Mouse (Mus musculus) urinary bladder, postnatal 36 days (tissue): ENCODE results near the gene Ubr3.

Source experiments
- DNase-seq, 2 experiments: peaks; one replicate each; pipeline ENCODE4 v3.0.0; 2022; ENCODE audit warnings: low spot score in 2 of 2, mixed read lengths in 1 of 2

Ubr3 gene

DNA sequence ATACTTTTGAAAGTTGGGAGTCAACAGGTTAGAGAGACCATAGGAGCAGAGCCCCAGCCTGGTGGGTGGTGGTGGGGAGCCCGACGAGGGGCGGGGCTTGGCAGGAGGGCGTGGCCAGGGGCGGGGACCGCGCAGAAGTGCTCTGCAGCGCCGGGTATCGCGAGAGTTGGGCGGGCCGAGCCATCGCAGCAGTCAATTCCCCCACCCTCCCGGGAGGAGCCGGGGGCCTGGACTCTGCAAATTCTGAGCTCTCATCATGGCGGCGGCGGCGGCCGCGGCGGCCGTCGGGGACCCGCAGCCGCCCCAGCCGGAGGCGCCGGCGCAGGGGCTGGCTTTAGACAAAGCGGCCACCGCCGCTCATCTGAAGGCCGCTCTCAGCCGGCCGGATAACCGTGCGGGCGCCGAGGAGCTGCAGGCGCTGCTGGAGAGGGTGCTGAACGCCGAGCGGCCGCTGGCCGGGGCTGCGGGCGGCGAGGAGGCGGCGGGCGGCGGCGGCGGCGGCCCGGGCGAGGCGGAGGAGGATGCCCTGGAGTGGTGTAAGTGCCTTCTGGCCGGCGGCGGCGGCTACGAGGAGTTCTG, at the start of gene Ubr3:
TSS of gene Ubr3 (plus strand) at position 208 of the 579 bp plus-strand sequence.
- DNase-seq: peak; percentile 95 to 98

DNA sequence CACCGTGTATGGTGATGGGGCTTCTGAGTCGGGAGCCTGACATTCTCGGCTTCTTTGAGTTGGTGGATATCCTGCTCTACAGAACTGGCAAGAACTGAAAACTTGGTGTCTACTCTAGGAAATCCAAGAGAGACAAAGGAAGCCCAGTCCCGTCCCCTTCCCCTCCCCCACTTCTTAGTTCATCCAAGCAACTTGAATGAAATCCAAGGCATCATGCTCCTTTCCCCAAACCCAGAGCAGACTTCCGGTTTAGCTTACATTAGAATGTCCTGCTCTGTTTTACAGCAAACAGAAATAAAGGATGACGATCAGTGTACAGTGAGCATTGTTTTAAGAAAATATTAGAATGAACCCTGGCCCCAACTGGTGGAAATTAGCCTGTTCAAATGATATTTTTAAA, 47.8 kb upstream of the Ubr3 start:
- DNase-seq: no peak

DNA sequence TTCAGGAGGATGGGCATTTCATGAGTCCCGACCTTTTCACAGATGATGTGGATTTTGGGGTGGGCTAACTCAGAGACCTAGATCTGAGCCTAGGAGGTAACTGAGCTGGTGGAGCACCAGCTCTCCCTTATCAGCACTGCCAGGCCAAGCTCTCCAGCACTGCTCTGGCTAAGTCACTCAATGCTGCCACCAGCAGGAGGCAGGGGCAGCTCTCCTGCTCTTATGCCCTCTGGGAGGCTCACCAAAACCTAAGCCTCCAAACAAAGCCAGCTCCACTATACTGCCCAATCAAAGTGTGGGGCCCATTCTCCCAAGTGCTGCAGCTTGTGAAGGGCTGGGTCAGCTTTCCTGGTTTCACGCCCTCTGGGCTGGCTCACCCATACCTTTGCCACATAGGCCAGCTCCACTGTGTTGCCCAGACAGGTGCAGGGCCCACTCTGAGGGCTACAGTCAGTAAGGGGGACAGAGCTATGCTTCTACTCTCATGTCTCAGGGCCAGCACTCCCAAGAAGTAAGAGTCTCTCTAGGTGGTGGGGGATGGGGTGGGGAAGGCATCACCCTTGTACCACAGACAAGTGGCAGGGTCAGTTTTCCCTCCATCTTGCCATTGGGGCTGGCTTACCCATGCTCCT, 45.5 kb upstream of the Ubr3 start:
- no peak for DNase-seq

DNA sequence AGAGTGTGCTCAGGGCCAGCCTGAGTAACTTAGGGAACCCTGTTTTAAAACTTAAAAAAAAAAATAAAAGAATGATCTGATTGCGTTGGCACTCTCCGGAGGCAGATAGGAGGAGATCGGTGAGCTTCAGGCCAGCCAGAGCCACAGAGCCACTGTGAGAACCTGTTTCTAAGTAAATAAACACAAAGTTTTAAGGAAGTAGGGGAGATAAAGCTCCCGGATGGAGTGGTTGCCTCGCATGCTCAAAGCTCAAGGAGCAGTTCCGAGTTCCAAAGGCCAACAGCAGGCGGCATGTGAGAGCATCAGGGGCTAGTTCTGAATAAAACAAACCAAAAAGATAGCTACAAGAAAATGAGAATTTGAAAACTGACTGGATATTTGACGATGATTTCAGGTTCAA, 40.7 kb upstream of the Ubr3 start:
- peak; percentile 17 to 43 for DNase-seq

DNA sequence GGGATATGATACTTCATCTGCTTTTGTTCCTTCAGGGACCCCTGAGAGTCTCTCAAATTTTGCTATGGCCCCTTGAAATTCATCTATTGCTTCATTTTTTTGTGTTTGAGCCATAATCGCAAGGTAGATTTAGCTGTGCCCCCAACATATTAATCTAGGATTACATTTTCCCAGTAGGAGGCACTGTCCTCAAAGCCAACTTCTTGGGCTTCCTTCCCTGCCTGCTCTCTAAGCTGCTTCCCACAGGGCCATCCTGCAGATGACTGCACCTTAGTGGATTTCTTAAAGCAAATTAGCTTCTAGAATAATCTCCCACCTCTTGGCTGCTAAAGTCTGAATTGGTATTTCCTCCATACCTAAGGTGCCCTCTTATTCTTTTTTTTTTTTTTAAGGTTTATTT, 39.2 kb upstream of the Ubr3 start:
- no peak for DNase-seq

DNA sequence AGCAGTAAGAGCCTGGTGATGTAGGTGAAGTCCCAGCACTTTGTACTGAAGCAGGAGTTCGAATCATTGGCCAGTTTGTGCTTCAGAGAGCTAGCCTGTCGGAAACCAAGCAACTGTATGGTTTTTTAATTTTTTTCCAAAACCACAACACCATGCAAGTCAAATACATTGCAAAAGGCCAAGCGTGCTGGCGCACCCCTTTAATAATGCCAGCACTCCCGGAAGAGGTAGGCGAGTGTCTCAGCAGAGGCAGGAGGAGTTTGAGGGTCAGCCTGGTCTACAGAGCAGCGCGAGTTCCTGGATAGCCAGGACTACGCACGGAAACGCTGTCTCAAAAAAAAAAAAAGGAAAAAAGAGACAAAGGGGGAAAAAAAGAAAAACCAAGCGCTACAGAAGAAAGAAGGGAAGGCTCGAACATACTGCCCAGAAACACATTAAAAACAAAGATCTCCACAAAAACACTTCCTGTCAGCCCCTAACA, 36.0 kb upstream of the Ubr3 start:
- peak; percentile 12 to 15 for DNase-seq

DNA sequence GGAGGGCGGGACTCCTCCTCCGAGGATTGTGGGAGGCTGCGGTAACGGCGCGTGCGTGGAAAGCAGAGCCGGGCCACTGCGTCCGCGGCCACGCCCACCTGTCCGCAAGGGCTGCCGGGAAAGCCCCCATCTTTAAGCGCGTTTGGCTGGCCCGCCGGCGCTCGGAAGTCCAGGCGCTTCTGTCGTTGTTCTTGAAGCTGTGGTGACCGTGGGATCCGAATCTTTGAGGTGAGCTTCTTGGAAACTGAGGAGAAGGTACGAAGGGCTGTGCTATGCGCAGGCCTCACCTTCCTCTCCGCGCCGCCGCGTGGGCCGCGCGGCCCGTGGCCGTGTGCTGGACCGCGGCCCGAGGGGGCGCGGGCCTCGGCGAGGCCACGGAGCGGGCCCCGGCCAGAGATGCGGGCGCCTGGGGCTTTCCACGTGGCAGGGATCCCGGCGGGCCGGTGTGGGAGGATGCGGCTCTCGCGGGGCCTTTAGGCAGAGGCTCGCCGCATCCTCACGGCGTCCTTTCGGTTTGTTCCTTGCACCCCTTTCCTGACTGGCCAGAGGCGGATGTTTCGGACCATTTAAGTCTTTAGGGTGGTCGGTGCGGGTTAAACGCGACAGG, 35.5 kb upstream of the Ubr3 start, which contains the start of gene Ssb:
TSS of gene Ssb (plus strand) at position 78 of the 607 bp plus-strand sequence.
- DNase-seq: peak; percentile 84 to 93

DNA sequence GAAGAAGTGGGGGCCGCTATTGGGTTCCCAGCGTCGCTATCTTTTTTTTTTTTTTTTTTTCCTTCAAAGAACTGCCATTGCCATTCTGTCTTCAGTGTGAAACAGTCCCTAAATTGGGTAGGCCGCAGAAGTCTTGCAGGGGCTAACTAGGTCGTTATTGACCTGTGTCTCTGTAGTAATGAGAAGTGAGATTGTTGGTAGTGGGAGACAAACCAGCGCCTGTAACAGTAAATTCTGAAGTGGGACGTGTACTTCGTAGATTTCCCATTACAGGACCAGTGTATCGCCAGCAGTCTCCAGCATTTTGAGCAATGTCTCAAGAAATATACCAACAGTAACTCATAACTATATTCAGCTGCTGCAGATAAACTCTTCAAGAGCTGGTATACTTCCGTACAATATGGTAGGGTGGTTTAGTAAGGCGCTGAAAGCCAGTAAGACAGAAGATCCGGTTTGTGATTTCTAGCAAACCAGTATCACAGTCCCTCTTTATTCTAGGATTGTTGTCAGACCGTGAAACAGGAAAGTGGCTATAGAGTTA, 34.9 kb upstream of the Ubr3 start:
- DNase-seq: no peak

DNA sequence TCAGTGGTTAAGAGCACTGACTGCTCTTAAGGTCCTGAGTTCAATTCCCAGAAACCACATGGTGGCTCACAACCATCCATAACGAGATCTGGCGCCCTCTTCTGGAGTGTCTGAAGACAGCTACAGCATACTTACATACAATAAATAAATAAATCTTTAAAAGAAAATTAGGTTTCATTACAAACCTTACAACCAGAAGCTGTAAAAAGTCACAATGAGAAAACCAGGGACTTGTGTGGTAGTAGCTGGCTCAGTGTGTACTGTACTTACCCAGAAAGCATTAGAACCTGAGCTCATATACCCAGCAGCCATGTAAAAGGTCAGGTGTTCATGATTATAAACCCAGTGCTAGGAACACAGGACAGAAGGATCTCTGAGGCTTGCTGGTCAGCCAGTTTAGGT, 13.1 kb upstream of the Ubr3 start:
- no peak for DNase-seq

DNA sequence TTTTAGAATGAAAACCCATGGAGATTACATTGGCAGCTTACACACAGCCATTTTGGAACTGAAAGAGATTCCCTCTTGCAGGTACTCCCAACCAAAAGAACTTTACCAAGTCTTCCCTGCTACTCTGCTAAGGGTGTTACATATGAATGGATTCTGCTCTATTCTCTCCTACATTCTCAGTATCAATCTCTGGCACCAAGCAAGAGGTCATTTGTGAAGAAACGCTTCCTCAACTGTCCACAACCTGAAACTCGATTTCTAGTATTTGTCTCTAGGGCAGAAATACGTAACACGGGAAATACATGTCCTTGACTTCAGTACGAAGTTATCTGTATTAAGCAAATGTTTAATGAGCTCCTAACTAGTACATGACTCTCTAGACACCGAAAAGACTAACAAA, 12.5 kb upstream of the Ubr3 start:
- DNase-seq: no peak

DNA sequence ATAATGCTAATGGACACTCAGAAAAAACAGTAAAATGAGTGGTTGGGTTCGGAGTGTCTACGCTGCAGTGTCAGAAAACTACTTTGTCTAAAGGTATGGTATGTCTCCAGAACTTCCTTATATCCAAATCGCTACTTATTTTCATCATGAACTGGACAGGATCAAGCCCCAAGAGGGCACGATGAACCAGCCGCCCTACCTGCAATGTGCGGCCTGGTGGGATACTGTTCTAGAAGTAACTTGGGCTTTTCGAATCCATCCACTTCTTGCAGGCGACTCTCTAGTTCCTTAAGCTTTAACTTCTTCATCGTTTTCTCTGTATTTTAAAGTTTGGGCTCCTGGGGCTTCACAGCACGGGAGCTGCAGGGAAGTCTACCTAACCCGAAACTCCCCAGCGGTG, 12.0 kb upstream of the Ubr3 start:
- peak in 1 of 2 experiments; percentile 3 for DNase-seq

DNA sequence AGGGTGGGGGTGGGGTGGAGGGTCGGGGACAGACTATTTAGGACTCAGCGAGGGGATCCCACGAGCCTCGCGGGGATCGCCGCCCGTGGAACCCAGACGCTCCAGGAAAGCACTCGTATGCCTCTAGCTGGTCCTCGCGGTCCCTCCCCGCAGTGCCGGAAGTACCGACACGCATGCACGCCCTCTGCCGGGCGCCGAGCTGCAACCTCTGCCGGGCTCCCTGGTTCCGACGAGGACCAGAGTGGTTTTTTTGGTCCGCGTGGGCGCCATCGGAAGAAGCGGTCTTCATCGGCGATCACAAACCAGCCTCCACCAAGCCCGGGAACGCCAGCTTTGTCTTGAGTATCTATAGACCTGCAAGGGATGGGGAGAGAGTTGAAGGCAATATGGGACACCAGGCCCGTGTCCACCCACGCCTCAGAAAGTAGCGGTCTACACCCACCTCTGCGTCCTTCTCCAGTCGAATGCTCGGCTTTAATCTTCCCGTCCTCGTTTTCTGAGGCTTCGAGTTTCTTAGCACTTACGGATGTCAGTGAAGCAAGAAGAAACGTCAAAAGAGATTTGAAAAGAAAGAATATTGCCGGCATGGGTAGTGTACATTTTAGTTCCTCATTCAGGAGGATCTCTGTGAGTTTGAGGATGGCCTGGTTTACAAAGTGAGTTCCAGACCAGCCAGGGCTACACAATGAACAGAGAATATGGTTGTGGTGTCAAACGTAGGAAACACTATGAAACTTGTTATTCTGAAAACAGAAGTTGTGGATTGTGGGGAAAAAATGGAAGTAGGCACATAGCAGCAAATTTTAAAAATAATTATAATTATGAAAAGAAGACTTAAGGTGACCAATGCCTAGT, 11.4 kb upstream of the Ubr3 start, which contains the start of gene Mettl5:
TSS of gene Mettl5 (minus strand) at position 165 of the 855 bp plus-strand sequence.
- peak; percentile 78 to 89 for DNase-seq

DNA sequence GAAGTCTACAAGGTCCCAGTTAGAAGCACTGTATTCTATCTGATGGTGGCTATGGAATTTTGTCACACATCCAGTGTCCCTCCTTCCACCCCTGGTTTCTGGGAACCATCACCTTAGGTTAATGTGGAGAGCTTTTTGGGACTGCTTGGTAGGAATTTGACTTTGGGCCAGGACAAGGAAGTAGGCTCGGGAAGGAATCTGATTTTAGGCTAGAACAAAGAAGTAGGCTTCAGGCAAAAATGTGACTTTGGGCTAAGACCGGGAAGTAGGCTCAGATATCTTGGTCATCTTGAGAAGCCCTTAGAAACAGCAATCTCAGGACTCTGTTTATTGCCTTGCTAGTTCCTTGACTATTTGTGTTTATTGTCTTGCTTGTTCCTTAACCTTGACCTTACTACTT, 8.1 kb upstream of the Ubr3 start:
- no peak for DNase-seq

DNA sequence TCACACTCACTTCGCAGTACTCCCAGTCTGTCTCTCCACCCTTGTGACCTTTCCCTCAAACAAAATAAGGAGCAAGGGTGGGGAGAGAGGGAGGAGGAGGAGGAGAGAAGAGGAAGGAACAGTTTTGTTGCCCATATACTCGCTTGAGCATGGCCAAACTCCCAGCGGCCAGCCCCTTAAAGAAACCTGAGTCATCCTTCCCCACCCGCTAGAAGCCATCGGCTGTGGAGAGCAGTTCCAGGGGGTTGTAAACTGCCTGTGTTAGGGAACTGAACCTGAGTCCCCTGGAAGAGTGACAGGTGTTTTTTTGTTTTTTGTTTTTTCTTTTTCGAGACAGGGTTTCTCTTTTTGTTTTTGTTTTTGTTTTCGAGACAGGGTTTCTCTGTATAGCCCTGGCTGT, 6.2 kb upstream of the Ubr3 start:
- DNase-seq: no peak

DNA sequence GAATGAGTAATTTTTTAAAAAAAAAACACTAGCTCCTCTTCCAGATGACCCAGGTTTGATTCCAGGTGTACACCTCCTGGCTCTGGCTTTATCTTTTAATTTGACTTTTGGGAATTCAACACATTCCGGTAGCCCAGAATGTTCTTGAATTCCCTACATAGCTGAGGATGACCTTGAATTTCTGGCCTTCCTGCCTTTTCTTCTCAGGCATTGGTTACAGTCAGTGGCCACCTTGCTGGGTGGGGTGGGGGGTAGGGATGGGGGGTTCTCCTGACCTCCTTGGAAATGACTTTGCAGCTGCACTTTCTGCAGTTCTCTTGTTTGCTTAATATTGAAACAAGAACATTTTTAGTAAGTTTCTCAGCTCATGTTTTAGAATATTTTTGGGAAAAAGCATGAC, 3.9 kb upstream of the Ubr3 start:
- no peak for DNase-seq

DNA sequence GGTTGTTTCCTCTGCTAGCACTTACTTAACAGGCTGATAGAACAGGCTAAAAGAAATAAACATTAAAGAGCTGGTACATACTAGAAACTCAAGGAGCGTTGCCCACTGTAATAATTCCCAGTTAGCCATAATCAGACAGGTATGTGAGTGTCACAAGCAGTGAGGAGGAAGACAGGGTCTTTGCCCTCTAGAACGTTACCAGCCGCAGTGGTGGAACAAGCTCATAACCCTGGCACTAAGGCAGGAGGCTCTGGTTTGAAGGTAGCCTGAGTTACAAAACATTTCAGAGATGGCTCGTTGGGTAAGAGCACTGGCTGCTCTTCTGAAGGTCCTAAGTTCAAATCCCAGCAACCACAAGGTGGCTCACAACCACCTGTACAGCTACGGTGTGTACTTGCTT, 3.2 kb upstream of the Ubr3 start:
- DNase-seq: no peak

DNA sequence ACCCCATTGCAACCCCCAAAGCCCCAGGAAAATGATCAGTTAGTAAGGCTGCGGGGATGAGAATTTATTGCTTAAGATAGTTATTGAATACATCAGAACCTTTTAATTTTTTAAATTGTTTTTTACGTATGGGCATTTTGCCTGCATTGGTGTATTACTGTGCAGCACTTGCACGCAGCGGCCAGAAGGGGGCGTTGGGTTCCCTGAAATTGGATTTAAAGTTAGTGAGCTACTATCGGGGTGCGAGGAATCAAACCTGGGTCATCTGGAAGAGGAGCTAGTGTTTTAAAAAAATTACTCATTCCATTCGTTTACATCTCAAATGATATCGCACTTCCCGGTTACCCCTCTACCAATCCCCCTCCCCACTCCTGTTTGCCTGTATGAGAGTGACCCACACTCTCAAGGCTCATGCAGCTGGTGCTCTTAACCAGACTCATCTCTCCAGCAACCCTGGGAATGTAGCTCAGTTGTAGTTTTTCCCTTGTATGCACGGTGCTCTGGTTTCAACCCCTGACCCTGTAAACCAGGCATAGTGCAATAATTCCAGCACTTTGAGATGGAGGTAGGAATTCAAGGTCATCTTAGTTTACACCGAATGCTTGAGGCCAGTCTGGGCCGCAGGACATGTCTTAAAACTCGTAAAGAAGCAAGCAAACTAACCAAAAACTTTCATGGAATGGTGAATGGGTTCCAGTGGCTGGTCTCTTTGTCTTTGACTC, 1.4 kb upstream of the Ubr3 start:
- DNase-seq: no peak

DNA sequence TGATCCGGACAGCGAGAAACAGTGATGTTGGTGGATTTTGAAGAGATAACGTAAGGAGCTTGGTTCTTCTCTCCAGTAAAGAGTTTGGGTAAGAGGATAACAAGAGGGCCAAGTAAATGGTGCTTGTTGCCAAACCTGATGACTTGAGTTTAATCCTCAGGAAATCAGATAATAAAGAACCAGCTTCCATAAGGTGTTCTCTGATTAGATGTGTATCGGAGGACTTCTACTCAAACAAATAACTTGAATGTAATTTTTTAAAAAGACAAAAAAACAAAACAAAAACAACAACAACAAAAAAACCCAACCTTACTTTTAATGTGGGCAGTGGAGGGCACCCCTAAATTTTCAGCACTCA, 843 bp upstream of the Ubr3 start:
- no peak for DNase-seq

DNA sequence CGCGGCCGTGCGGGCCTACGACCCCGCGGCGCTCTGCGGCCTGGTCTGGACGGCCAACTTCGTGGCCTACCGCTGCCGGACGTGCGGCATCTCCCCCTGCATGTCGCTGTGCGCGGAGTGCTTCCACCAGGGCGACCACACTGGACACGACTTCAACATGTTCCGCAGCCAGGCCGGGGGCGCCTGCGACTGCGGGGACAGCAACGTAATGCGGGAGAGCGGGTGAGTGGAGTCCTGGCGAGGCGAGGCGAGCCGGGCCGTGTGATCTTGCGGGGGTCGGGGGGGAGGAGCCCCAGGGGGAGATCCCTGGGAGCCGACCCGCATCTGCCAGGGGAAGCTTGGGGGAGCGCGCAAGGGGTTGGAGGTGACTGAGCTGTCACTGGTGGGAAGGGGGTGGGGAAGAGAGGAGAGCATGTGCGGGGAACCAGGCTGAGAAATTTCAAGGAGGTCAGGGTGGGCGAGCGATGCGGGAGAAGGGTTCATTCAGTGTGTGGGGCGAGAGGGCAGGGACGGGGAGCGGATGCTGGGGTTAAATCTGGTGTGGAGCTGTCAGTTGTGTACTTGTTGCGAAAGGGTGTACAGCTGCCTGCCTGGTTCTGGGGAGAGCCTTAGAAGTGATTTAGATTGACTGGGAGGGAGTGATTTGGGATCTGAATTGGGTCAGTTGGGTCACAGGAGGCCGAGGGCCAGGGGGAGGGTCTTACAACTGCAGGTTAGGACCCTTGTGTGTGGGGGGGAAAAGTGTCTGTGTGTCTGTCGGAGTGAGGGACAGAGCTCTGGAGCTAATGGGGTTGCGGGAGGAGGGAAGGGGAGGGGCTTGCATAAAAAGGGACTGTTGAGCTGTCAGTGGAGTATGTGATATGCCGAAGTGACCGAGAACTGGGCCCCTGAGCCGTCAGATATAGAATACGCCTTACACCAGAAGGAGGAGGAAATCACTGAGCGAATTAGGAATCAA, 851 bp downstream of the Ubr3 start:
- DNase-seq: peak; percentile 37 to 53

DNA sequence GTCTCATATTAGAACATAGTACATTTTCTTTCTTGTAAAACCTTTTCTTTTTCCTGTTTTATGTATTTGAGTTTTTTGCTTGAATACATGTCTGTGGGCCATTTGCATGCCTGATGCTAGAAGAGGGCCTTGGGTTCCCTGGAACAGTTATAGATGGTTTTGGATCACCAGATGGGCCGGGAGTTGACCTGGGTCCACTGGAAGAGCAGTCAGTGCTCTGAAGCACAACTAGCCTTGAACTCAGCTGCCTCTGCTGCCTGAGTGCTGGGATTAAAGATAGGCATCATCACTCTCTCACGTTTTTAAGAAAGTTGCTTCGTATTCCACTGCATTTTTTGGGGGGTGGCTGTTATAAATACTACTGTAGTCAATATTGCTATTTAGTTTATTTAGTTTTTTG, 6.5 kb downstream of the Ubr3 start:
- no peak for DNase-seq
